Mouse (Mus musculus): Measurements from ENCODE around the gene Tubgcp6.
A peak's percentile ranks its signal among the peaks of the same experiment; 100 is the strongest.

Gene Tubgcp6

DNA sequence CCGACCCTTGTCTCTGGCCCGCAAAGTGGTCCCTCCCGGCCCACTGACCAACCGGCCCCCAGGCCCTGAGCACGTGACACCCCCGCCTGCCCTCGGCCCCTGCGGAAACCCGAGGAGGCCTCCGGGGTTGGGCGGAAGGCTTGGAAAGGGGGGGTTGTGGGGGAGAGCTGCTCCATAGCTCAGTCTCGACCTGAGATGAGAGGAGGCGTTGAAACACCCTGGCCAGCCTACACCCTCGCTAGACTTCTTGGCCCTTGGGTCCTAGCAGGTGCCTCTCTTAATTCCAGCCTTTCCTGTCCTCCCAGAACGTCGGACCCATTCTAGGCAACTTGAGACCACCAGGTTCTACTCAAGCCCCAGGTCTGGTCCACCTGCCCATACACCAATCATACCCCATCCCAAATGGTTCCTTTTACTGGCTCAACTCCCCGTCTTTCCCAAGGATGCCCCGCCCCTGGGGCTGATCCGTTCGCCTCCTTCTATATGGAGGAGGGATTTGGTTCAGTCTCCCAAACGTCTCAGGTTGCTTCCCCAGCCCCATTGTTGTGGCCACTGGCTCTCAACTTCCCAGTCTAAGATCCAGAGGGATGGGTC is 17.8 kb upstream of the Tubgcp6 start, which contains the start of gene Mapk12:
Gene Mapk12, minus strand, starts transcription at position 45 of the 594 bp plus-strand sequence.
- DNase-seq, result peak; percentile 82

DNA sequence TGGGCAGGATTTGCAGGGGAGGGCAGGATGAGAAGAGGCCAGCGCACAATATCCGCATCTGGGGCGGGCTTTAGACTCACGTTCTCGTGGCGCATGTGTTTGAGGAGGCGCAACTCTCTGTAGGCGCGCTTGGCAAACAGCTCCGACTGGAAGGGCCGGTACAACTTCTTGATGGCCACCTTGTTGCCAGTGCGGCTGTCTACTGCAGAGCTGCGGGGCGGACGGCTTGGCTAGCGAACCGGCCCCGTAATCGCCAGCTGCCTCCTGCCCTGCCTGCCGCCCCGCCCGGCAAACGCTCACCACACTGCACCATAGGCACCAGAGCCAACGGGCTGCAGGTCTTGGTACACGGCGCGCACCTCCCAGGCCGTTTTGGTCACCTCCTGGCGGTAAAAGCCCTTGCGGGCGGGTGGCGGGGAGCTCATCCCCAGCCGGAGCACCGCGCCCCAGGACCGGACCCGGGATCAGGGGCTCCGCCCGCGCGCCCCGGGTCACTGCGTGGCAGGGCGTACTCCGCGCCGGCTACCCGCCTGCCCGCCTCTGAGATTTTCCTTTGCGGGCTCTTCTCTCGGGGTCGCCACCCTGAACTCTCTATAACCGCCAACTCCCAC is 17.2 kb upstream of the Tubgcp6 start:
- DNase-seq, result peak; percentile 80

DNA sequence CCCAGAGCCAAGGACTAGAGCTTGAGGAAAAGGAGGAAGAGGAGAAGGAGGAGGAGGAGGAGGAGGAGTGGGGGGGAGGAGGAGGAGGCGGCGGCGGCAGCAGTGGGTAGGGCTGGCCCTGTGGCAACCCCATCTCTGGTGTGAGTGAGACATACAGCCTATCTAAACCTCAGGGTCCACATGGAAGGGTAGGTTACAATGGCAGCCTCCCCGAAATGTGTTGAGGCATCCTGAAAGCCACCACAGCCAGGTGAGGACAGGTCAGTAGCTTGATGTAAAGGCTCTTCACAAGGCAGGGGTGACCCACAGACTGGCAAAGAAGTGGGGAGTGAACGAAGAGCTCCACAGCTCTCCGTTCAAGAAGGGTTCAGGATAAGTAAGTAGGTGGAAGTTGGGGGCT is 15.6 kb upstream of the Tubgcp6 start:
- DNase-seq, result no peak

- peak; percentile 72 for DNase-seq
Observed at GRCm38 (mm10) chr15:89138046-89138405, 15.1 kb upstream of the Tubgcp6 start.

GRCm38 (mm10) chr15:89137378-89138045 is 14.6 kb upstream of the Tubgcp6 start:
- peak; percentile 62 for DNase-seq

DNA sequence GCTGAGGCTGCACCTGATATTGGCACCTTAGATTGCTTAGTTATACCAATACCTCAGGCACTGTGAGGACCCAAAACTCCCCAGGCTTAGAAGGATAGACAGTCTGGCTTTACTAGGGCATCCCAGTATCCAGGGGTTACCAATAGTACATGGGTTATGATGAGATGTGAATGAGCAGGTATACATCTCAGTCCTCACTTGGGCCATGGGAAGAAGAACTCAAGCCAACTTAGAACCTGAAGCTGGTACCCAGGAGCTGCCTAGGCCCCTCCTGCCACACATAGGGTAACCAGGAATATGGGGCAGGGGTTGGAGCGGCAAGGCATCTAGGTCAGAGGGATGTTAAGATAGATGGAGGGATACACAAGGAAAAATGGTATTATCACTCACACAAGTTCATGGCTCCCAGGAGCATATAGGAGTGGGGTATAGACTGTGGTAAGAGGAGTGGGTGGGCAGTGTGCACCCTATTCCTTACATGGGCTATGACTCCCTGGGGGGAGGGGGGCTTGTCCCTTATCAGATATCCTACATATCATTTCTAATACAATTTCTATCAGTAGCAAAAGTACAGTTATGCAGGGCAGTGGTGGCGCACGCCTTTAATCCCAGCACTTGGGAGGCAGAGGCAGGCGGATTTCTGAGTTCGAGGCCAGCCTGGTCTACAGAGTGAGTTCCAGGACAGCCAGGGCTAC is 13.7 kb upstream of the Tubgcp6 start:
- no peak for DNase-seq

DNA sequence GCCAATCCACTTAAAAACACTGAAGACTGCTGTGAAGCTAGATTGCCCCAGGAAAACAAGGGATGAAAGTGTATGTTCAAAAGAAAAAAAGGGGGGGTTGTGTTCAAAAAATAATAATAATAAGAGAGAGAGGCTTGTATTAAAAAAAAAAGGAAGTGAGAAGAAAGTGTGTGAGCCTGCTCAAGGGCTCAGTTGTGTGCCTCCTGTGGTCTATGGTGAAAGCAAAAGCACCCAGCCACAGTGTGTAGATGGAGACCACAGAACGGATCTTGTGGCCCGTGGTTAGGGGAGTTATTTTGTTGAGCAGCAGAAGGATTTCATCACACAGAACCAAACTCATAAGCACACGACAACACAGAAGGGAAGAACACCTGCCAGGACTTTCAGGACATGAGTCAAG is 8.4 kb upstream of the Tubgcp6 start:
- DNase-seq, result no peak

DNA sequence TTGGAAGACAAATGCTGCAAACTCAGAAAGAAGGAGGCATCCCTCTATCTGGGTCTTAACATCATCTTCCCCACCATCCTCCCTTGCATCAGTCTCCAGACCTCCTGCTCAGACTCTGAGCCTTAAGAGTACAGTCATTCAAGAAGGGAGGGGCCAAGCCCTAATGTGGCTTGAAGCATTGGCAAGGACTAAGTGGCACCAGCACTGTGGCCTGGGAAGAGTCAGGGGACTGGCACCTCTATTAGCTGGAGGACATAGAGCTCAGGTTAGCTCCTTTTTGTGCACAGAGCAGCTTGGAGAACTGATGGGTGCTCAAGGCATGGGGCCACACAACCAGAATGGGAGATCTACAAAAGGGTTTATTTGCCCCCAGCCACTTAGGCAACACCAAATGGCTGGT is 7.3 kb upstream of the Tubgcp6 start:
- DNase-seq, result no peak

GRCm38 (mm10) chr15:89128382-89129350 is 5.8 kb upstream of the Tubgcp6 start, which contains the start of gene Hdac10:
TSS of gene Hdac10 (minus strand) at chr15:89128700.
- DNase-seq, result peak; percentile 96

DNA sequence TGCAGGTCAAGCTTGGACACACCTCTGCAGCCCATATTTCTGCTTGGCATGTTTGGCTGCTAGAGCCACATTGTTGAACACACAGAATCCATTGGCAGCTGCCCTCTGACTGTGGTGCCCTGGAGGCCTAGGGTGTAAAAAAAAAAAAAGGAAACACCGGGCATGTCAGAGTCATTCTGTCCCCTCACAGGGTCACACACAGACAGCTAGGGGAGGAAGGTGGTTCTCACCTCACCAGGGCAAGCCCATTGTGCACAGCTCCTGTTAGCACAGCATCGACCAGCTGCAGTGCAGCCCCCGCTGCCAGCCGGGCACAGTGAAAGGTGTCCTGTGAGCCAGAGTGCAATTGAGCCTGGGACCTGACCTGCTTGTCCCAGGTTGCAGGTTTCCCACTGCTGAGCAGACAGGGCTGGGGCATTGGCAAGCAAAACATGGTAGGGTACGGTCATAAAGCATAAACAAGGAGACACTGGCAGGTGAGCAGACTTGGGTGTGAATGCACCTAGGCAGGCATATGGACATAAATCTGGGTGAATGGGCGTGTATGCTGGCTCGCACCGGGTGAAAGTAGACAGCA is 4.5 kb upstream of the Tubgcp6 start:
- DNase-seq, result peak; percentile 59

GRCm38 (mm10) chr15:89126622-89127021 is 3.7 kb upstream of the Tubgcp6 start:
- DNase-seq, result no peak

- no peak for DNase-seq
Observed at GRCm38 (mm10) chr15:89125351-89125750, 2.4 kb upstream of the Tubgcp6 start.

- DNase-seq, result no peak
Observed at GRCm38 (mm10) chr15:89124312-89124711, 1.4 kb upstream of the Tubgcp6 start.

- peak; percentile 74 for DNase-seq
Observed at GRCm38 (mm10) chr15:89123595-89123994, 683 bp upstream of the Tubgcp6 start.

DNA sequence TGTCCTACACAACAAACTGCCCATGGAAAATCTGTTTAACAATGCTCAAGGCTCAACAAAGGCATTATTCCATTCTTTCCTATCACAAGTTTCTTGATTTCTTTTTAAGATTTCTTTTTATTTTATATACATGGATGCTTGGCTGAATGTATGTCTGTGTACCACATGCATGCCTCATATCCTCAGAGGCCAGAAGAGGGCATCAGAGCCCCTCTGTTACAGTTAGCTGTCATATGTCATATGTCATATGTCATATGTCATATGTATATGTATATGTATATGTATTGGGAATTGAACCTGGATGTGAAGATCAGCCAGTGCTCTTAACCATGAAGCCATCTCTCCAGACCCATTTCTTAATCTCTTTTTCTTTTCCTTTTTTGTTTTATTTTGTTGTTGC is 4.9 kb downstream of the Tubgcp6 start:
- DNase-seq, result no peak

DNA sequence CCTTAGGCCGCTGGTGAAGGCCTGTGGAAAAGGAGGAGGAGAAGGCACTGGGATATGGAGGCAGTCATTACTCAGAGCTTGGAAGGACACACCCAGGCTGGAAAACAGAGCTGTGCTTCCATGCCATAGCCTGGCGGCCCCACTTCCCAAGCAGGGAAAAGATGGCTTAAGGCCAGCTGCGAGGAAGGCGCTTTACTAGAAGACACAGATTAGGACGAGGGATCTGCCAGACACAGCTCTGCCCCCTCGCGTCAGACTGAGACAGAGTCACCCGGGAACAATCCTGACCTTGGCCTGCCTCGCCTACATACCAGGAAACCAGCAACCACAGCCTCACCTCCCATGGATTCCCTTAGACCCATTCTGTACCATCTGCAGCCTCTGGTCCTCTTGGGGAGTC is 12.8 kb downstream of the Tubgcp6 start:
- DNase-seq, result peak; percentile 84

GRCm38 (mm10) chr15:89106976-89107375 is 15.9 kb downstream of the Tubgcp6 start:
- peak; percentile 47 for DNase-seq

DNA sequence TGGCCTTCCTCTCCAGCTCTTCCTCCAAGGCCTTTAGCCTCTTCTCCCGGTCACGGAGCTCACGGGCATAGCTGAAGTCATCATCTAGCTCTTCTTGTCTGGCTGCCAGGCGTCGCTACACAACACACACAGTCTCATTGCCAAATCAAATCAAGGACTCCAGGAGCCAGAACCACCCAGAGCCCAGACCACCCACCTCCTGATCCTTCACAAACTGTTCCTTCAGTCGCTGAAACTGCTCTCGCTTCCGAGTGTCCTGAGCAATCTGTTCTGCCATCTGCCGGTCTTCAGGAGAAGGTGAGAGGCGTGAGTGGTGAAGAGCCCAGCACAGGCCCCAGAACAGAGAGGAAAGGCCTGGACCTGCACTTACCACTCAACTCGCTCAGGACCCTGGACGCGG is 16.8 kb downstream of the Tubgcp6 start:
- DNase-seq, result peak; percentile 92

DNA sequence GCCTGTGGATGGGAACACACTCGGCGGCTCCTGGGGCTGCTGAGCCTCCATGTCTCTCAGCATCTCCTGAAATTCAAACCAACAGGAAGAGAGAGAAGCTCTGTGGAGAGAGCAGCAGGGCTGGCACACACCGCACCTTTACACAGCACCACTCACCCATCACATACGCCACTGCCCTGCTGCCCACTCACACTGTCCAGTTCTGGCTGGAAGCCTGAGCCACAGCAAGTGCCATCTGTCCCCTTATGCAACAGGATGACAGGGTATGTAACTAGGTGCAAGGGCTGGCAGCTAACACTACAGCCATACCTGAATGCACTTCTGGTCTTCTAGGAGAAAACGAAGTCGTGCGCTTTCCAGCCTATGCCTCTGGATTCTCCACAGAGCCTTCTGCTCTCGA is 18.5 kb downstream of the Tubgcp6 start:
- peak; percentile 99 for DNase-seq

DNA sequence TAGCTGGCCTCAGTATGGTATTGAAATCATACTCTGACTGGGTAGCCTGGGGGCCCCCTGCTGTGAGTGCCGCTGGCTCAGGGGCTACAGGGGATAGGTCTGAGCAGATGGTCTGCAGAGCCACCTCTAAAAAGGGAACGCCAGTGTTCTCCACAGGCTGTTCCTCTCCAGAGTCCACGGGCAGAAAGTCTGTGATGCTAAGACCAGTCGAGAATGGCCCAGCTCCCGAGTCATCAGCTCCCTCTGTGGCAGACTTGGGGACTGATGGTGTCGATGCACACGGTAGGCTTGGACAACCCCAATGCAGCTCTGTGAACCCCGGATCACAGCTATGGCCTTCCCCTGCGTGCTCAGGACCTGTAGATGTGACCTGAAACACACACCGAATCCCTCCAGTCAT is 19.0 kb downstream of the Tubgcp6 start:
- DNase-seq, result peak; percentile 84

GRCm38 (mm10) chr15:89102646-89103045 is 20.3 kb downstream of the Tubgcp6 start:
- DNase-seq, result no peak

- no peak for DNase-seq
Observed at GRCm38 (mm10) chr15:89100823-89101222, 22.1 kb downstream of the Tubgcp6 start.
